Mouse (Mus musculus) spleen, adult 2 months (tissue): Measurements from ENCODE around the gene Plcb1.

Experiments used
- CTCF ChIP-seq: fragments of 200-500 bp; IDR thresholded peaks from 2 replicates; pipeline ENCODE4 v1.5.1; 2011; ENCODE audit warnings: mild to moderate bottlenecking, inconsistent platforms; ENCODE audit not compliant: insufficient read depth, insufficient read length, insufficient replicate concordance; ENCODE audit errors: extremely low read depth
- POLR2A ChIP-seq: fragments of 200-500 bp; IDR thresholded peaks from 2 replicates; pipeline ENCODE4 v1.6.1; 2011; ENCODE audit warnings: low read depth, low read length, inconsistent platforms

DNA sequence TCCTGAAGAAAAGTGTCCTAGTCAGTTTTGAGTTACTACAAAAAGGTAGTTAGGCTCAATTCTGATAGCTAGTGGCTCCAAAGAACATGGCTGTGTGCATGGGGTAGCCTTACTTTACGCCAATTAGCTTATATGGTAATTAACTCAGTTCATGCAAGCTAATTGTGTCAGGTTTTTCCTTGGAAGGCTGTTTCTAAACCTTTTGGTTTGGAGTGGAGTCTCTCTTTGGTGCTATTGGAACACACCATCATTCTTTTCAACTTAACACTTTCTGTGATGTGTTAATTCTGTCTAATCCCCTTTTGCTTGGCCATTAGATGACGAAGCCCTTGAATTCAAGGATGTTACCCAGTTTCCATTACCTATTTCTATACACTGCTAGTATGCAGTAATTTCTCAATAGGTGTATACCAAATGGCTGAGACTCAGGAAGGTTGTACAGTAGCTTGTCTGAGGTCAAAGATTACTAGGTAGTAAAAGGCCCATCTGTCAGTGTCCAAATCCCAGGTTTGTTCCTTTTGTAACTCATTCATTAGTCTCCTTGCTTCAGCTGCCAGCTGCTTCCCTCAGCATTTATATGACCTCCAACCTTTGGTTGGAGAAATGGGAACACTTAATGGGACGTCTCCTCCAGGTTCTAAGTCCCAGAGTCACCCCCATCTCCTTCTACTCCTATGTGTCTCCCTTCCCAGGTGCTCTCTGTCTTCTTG is 42.1 kb downstream of the Plcb1 start:
- no peak for TF ChIP-seq CTCF
- no peak for TF ChIP-seq POLR2A
